Comparison of ENCODE assay signal across 22 mouse cellular contexts in genomic region chr12:103213591-103213990, GRCm38 (mm10). TPM values are rescaled to one million over a fixed set of nuclear protein-coding genes. Genes with fewer than 3 reads are reported as not detected.
DNase-seq lines count a peak whose midpoint lies in the region; ATAC-seq lines count a peak whose summit lies in the region.
"Had no signal": no experiment of that assay in that cellular context is flagged by ENCODE, and none has a peak within 500 bp of the region (broad histone marks: within the 10 kb centered on the region; RNA-seq: fewer than 3 reads in every experiment).

No protein-coding gene starts in this region.

- H3K4me1 ChIP-seq in limb, embryonic 11.5 days (ENCODE audit: control insufficient read depth, insufficient read depth, low read length), result 0 out of 2 replicates have a peak, but pooled peaks cover 4% of the 10 kb centered on the region
- H3K4me1 ChIP-seq in limb, embryonic 10.5 days, result peaks cover 23% of the 10 kb centered on the region
- peaks cover 23% of the 10 kb centered on the region for H3K4me1 ChIP-seq in neural tube, embryonic 14.5 days (ENCODE audit: control insufficient read depth, insufficient read depth, low read length)
- H3K4me1 ChIP-seq in neural tube, embryonic 15.5 days, result peaks cover 19% of the 10 kb centered on the region

- no peak overlapping the region for H3K27ac ChIP-seq in limb, embryonic 11.5 days (replicated peaks; ENCODE audit: low read depth, low read length)
- no peak overlapping the region for H3K27ac ChIP-seq in limb, embryonic 10.5 days
- no peak overlapping the region for H3K27ac ChIP-seq in neural tube, embryonic 14.5 days (ENCODE audit: low read depth, low read length)
- H3K27ac ChIP-seq in neural tube, embryonic 15.5 days (replicated peaks), result no peak overlapping the region
- H3K27ac ChIP-seq: embryonic facial prominence, embryonic 15.5 days had no signal

- no peaks in the 10 kb centered on the region for H3K9me3 ChIP-seq in limb, embryonic 11.5 days (ENCODE audit: control insufficient read depth, low read length)
- H3K9me3 ChIP-seq in limb, embryonic 10.5 days (replicated peaks), result no peaks in the 10 kb centered on the region
- H3K9me3 ChIP-seq in neural tube, embryonic 14.5 days (ENCODE audit: control insufficient read depth, low read length), result no peaks in the 10 kb centered on the region
- no peaks in the 10 kb centered on the region for H3K9me3 ChIP-seq in neural tube, embryonic 15.5 days (replicated peaks)
- H3K9me3 ChIP-seq: embryonic facial prominence, embryonic 15.5 days; heart, embryonic 12.5 days; hindbrain, embryonic 15.5 days had no signal

- no peaks in the 10 kb centered on the region for H3K36me3 ChIP-seq in limb, embryonic 11.5 days (ENCODE audit: control insufficient read depth, insufficient read depth, low read length)
- H3K36me3 ChIP-seq in limb, embryonic 10.5 days, result no peaks in the 10 kb centered on the region
- H3K36me3 ChIP-seq in neural tube, embryonic 14.5 days (ENCODE audit: control insufficient read depth, insufficient read depth, low read length), result no peaks in the 10 kb centered on the region
- H3K36me3 ChIP-seq in neural tube, embryonic 15.5 days, result no peaks in the 10 kb centered on the region
- H3K36me3 ChIP-seq: embryonic facial prominence, embryonic 15.5 days; G1E; heart, embryonic 12.5 days; hindbrain, embryonic 15.5 days had no signal

- DNase-seq in gastrocnemius, postnatal 25 days, result peak; percentile 46
- DNase-seq in gastrocnemius, postnatal 4 days (ENCODE audit: low spot score in 2 of 2), result no peak
- DNase-seq in limb, embryonic 11.5 days (ENCODE audit: low spot score), result no peak
- DNase-seq in limb, embryonic 10.5 days (ENCODE audit: low spot score), result no peak
- no peak for DNase-seq in c-Kit-positive CD71-positive TER-119-positive erythroid progenitor cells, embryonic 14.5 days (ENCODE audit: low spot score)
- DNase-seq: B cell, adult 2 months; cerebellum, adult 11 months; cerebellum, adult 9-11 months; right cerebral cortex, postnatal 25 days; thymus, postnatal 14 days had no signal

- H3K9ac ChIP-seq in limb, embryonic 11.5 days (ENCODE audit: low read length), result no peak overlapping the region
- H3K9ac ChIP-seq in neural tube, embryonic 14.5 days (replicated peaks; ENCODE audit: low read depth, low read length), result no peak overlapping the region
- H3K9ac ChIP-seq in neural tube, embryonic 15.5 days (replicated peaks), result no peak overlapping the region
- H3K9ac ChIP-seq: embryonic facial prominence, embryonic 15.5 days; heart, embryonic 12.5 days; hindbrain, embryonic 15.5 days had no signal

- H3K4me3 ChIP-seq in limb, embryonic 11.5 days (ENCODE audit: low read depth, low read length), result no peak overlapping the region
- H3K4me3 ChIP-seq in limb, embryonic 10.5 days, result no peak overlapping the region
- no peak overlapping the region for H3K4me3 ChIP-seq in neural tube, embryonic 14.5 days (ENCODE audit: low read depth, low read length)
- no peak overlapping the region for H3K4me3 ChIP-seq in neural tube, embryonic 15.5 days (replicated peaks)
- H3K4me3 ChIP-seq: embryonic facial prominence, embryonic 15.5 days; heart, embryonic 12.5 days; hindbrain, embryonic 15.5 days had no signal

- H3K27me3 ChIP-seq in limb, embryonic 11.5 days (ENCODE audit: control insufficient read depth, insufficient read depth, low read length), result no peaks in the 10 kb centered on the region
- no peaks in the 10 kb centered on the region for H3K27me3 ChIP-seq in limb, embryonic 10.5 days (ENCODE audit: low read depth, poor library complexity, severe bottlenecking)
- H3K27me3 ChIP-seq in neural tube, embryonic 14.5 days (ENCODE audit: control insufficient read depth, insufficient read depth, low read length), result no peaks in the 10 kb centered on the region
- no peaks in the 10 kb centered on the region for H3K27me3 ChIP-seq in neural tube, embryonic 15.5 days (replicated peaks)
- H3K27me3 ChIP-seq: embryonic facial prominence, embryonic 15.5 days; heart, embryonic 12.5 days; hindbrain, embryonic 15.5 days; Patski had no signal

- ATAC-seq in limb, embryonic 11.5 days (ENCODE audit: insufficient number of reproducible peaks, low FRiP score, low TSS enrichment, low read depth), result peak; percentile 46; the same call in 1 of the 2 replicates
- 0 out of 2 replicates have a peak, but pooled peaks have one; percentile 18 for ATAC-seq in neural tube, embryonic 14.5 days (ENCODE audit: low read depth)
- ATAC-seq in neural tube, embryonic 15.5 days (ENCODE audit: low FRiP score), result no peak
- ATAC-seq: Patski had no signal

- no peak overlapping the region for H3K4me2 ChIP-seq in limb, embryonic 11.5 days (ENCODE audit: low read depth, severe bottlenecking)
- no peak overlapping the region for H3K4me2 ChIP-seq in neural tube, embryonic 14.5 days (ENCODE audit: low read depth, low read length)
- no peak overlapping the region for H3K4me2 ChIP-seq in neural tube, embryonic 15.5 days
- H3K4me2 ChIP-seq: embryonic facial prominence, embryonic 15.5 days; heart, embryonic 12.5 days; hindbrain, embryonic 15.5 days had no signal

- WGBS in limb, embryonic 11.5 days, result 89% methylated on average over 2 of the region's 2 CpGs
- WGBS in limb, embryonic 10.5 days, result 86% methylated on average over 2 of the region's 2 CpGs
- 94% methylated on average over 2 of the region's 2 CpGs for WGBS in neural tube, embryonic 14.5 days
- 96% methylated on average over 2 of the region's 2 CpGs for WGBS in neural tube, embryonic 15.5 days

RNA-seq across cellular contexts. Expression of gene Prima1, which starts 28.4 kb away (rescaled TPM):
- total RNA-seq in gastrocnemius, postnatal 25 days (2021), result 10 to 100 TPM; 20.1 to 21.1 TPM
- 1 to 10 TPM; 1.8 to 2.3 TPM for total RNA-seq in gastrocnemius, postnatal 4 days (2021)
- 0.16 TPM in 1 of 2 replicates, not detected in the other for polyA plus RNA-seq in limb, embryonic 11.5 days (2014; fragmentation: Nextera tagmentation; extraction: Ambion mirVana)
- polyA plus RNA-seq in limb, embryonic 10.5 days (2016; fragmentation: Nextera tagmentation; extraction: Ambion mirVana), result not detected in 2 replicates
- 1.6 and 2.4 TPM in 2 replicates for polyA plus RNA-seq in neural tube, embryonic 14.5 days (2014; fragmentation: Nextera tagmentation; extraction: Ambion mirVana)
- 2.0 and 3.2 TPM in 2 replicates for polyA plus RNA-seq in neural tube, embryonic 15.5 days (2015; fragmentation: Nextera tagmentation; extraction: Ambion mirVana)
- total RNA-seq: CH12.LX; common myeloid progenitor, adult 5-6 weeks; G1E; liver, adult 2 months had no signal
- polyA plus RNA-seq: G1E; liver, adult 2 months; liver, embryonic 16.5 days; spleen, adult 2 months had no signal
